Mouse (Mus musculus) megakaryocyte, embryonic 14.5 days (primary cell): ENCODE measurements around the gene Elf5. TPM values are rescaled to one million over a fixed set of nuclear protein-coding genes. Genes with fewer than 3 reads are reported as not detected.

ENCODE experiments used
- H3K27me3 ChIP-seq: replicated peaks from 2 replicates; pipeline ENCODE3; 2012; ENCODE audit warnings: inconsistent platforms
- H3K36me3 ChIP-seq: replicated peaks from 2 replicates; pipeline ENCODE3; 2012; ENCODE audit warnings: low read length, inconsistent platforms, mixed read lengths
- H3K4me1 ChIP-seq: 2 replicates; pipeline ENCODE4 v1.6.1; 2012; ENCODE audit warnings: inconsistent platforms
- H3K4me3 ChIP-seq: replicated peaks from 2 replicates; pipeline ENCODE3; 2012; ENCODE audit warnings: moderate library complexity, mild to moderate bottlenecking, inconsistent platforms
- H3K9me3 ChIP-seq: 2 replicates; pipeline ENCODE4 v1.6.1; 2012; ENCODE audit warnings: inconsistent platforms
- FLI1 ChIP-seq: IDR thresholded peaks from 2 replicates; pipeline ENCODE4 v1.6.1; 2012; ENCODE audit warnings: low read length, inconsistent platforms, mixed read lengths
- GATA1 ChIP-seq: IDR thresholded peaks from 3 replicates; pipeline ENCODE4 v1.6.1; 2012; ENCODE audit warnings: mixed read lengths, low read length, inconsistent platforms, borderline replicate concordance
- polyA plus RNA-seq: library from polyadenylated mRNA; stranded (reverse); fragments of >175 nt; gene quantifications from 2 replicates; pipeline ENCODE4 v1.2.3, GENCODE M21; 2012; ENCODE audit warnings: low replicate concordance; ENCODE audit not compliant: insufficient read depth

Gene Elf5
- polyA plus RNA-seq, 1 experiment: not detected

- TF ChIP-seq FLI1 (no peak), GATA1 (no peak)
- Histone ChIP-seq H3K36me3 (no peaks in the 10 kb centered on the region), H3K4me3 (no peak overlapping the region), H3K9me3 (peaks cover 8% of the 10 kb centered on the region), H3K4me1 (no peaks in the 10 kb centered on the region), H3K27me3 (peaks cover 28% of the 10 kb centered on the region)
Observed at GRCm38 (mm10) chr2:103406239-103406638, 5.2 kb upstream of the Elf5 start.

DNA sequence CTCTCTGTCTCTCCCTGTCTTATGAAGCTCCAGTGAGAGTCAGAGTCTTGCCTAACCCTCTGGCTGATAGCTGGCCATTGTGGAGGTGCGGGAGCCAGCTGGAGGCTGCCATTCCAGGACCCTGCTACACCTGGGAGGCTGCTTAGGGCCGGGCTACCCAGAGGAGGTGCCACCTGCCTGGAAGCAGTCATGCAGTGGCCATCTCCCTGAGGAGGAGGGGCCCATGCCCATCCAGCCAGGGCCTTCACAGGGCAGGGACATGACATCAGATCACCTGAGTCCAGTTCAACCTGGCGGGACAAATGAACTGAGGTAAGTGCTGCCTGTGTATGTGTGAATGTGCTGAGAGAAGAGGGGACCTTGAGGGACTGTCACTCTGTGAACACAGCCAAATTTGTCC lies 328 bp downstream of the Elf5 start:
- Histone ChIP-seq H3K4me3 (no peak overlapping the region), H3K27me3 (peaks cover 27% of the 10 kb centered on the region), H3K9me3 (no peaks in the 10 kb centered on the region), H3K4me1 (no peaks in the 10 kb centered on the region), H3K36me3 (no peaks in the 10 kb centered on the region)
- TF ChIP-seq FLI1: no peak
- TF ChIP-seq GATA1: no peak

DNA sequence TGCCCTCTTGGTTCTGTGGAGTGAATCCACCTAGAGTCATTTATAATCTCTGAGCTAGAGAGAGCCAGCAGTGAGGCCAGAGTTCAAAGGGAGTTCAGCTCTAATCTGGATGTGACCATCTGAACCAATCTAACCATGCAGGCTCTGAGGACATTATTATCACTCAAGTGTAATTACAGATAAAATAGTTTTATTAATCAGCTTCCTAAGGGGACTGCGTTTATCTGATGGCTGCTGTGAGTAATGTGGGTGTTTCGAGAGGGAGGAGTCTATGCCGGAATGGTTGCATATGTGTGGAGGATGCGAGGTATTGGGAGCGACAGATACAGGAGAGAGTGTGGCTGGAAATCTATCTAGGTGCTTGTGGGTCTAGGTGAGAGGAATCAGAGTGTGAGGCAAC lies 1.9 kb downstream of the Elf5 start:
- Histone ChIP-seq H3K4me1 (no peaks in the 10 kb centered on the region), H3K27me3 (peaks cover 22% of the 10 kb centered on the region), H3K9me3 (no peaks in the 10 kb centered on the region), H3K36me3 (no peaks in the 10 kb centered on the region), H3K4me3 (no peak overlapping the region)
- TF ChIP-seq GATA1 (no peak), FLI1 (no peak)

DNA sequence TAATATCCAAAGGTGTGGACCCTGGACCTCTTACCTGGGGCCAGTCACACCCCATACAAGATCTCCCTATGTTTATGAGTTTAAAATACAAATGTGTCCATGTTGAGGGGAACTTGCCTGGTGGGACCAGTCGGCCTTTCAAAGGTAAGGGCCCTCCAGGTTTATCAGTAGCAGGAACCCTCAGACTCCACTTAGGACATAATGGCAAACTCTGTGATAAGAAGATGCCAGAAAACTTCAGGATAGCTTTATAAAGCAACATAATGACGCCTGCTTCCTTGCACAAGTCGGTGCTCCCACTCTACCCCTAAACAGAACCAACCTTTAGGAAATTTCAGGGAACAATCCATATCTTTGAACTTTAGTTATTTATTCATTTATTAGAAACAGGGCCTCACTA lies 4.3 kb downstream of the Elf5 start:
- TF ChIP-seq FLI1 (no peak), GATA1 (no peak)
- Histone ChIP-seq H3K27me3 (peaks cover 21% of the 10 kb centered on the region), H3K4me3 (no peak overlapping the region), H3K36me3 (no peaks in the 10 kb centered on the region), H3K4me1 (no peaks in the 10 kb centered on the region), H3K9me3 (no peaks in the 10 kb centered on the region)

DNA sequence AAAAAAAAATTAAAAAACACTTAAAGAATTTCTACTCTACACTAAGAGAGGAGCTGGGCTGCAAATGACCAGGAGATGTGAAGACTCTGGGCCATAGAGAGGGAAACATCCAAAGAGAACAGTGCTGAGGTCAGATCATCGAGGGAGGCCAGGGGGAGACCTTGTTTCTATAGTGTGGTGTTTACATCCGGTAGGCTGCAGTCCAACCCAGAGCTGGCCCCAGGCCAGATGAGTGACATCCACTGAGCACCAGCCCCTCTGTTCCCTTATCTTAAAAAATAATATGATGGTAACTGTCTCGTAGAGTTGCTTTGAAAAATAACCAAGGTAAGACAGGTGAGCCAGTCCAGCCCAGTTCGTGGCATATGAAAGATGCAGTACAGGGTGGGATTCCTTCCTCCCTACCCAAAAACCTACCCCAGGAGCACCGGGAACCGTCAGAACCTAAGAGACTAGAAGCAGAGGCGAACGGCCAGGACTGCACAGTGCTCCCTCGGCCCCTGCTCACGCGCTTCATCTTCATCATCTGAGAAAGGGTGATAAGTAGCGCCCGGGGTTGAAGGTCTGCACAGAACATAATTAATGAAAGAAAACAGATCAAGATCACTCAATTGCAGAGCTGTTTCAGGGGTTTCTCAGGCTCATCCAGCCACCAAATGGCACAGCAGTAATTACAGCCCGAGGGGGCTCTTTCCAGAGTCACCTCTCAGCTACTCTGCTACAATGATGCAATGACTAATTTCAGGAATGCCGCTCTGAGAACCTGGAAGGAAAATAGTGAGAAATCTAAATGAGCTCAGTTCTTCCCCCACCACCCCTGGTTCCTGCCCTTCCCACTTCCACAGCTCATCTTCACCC lies 9.4 kb downstream of the Elf5 start:
- Histone ChIP-seq H3K4me3 (no peak overlapping the region), H3K9me3 (no peaks in the 10 kb centered on the region), H3K4me1 (no peaks in the 10 kb centered on the region), H3K27me3 (peaks cover 37% of the 10 kb centered on the region), H3K36me3 (no peaks in the 10 kb centered on the region)
- TF ChIP-seq FLI1 (no peak), GATA1 (no peak)

GRCm38 (mm10) chr2:103423884-103424283 lies 12.4 kb downstream of the Elf5 start:
- no peaks in the 10 kb centered on the region for H3K4me1 ChIP-seq
- no peaks in the 10 kb centered on the region for H3K9me3 ChIP-seq
- TF ChIP-seq FLI1 (no peak), GATA1 (no peak)
- H3K27me3 ChIP-seq: peaks cover 40% of the 10 kb centered on the region
- H3K36me3 ChIP-seq: no peaks in the 10 kb centered on the region
- no peak overlapping the region for H3K4me3 ChIP-seq

GRCm38 (mm10) chr2:103424349-103425026 lies 13.0 kb downstream of the Elf5 start:
- Histone ChIP-seq H3K9me3 (no peaks in the 10 kb centered on the region), H3K4me3 (no peak overlapping the region), H3K27me3 (peaks cover 45% of the 10 kb centered on the region), H3K36me3 (no peaks in the 10 kb centered on the region), H3K4me1 (no peaks in the 10 kb centered on the region)
- TF ChIP-seq GATA1 (no peak), FLI1 (no peak)

DNA sequence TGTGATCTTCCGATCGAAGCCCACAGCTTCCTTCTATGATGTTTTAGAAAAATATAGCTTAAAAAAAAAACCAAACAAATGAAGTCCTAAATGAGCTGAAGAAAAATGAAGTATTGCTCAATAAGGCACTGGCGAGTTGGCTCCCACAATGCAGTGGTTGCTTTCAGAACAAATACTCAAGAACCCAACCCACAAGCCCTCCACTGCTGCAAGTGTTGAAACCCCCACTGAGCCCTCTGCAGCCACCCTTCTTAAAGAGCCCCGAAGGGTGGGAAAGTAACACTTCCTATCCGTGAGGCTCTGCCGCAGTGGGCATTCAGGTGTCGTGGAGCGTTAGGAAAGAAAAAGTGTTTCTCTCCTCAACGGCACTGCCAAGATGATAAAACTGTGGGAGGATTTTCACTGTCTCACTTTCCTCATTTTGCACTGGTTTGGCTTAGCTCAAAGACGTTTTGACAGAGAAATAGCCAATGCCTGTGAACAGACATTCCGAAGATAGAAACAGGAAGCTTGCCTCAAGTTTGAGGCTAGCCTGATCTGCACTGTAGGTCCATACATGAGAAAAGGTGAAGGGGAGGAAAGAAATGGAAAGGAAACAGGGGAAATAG lies 14.1 kb downstream of the Elf5 start:
- no peaks in the 10 kb centered on the region for H3K36me3 ChIP-seq
- H3K27me3 ChIP-seq: peaks cover 52% of the 10 kb centered on the region
- H3K4me1 ChIP-seq: no peaks in the 10 kb centered on the region
- H3K9me3 ChIP-seq: no peaks in the 10 kb centered on the region
- TF ChIP-seq GATA1: no peak
- no peak for TF ChIP-seq FLI1
- no peak overlapping the region for H3K4me3 ChIP-seq

DNA sequence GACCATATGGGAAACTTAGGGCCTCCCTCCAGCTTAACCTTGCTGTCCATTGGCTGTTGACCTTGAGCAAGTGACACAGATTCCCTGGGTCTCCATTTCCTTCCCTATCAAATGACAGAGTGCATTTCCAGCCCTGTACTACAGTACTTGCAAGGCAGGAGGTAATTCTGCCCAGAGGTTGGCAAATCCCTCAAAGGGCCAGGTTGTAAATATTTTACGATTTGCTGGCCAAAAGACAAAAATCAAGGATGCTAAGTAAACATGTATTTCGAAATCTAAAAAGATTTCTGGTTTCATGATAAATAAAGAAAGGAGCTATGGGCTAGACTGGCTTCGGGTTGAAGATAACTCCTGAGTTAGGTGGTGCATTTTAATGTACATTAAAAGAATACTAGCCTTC lies 16.9 kb downstream of the Elf5 start:
- H3K27me3 ChIP-seq: peaks cover 47% of the 10 kb centered on the region
- H3K36me3 ChIP-seq: no peaks in the 10 kb centered on the region
- H3K9me3 ChIP-seq: no peaks in the 10 kb centered on the region
- TF ChIP-seq FLI1 (no peak), GATA1 (no peak)
- peaks cover 5% of the 10 kb centered on the region; the same call in 1 of the 2 replicates for H3K4me1 ChIP-seq
- no peak overlapping the region for H3K4me3 ChIP-seq

- Histone ChIP-seq H3K9me3 (no peaks in the 10 kb centered on the region), H3K4me3 (no peak overlapping the region), H3K27me3 (peaks cover 50% of the 10 kb centered on the region), H3K36me3 (no peaks in the 10 kb centered on the region), H3K4me1 (peaks cover 13% of the 10 kb centered on the region)
- TF ChIP-seq GATA1: no peak
- TF ChIP-seq FLI1: no peak
Observed at GRCm38 (mm10) chr2:103430712-103431111, 19.2 kb downstream of the Elf5 start.
